Mouse (Mus musculus) right cerebral cortex, postnatal 14 days (tissue): ENCODE measurements at regions not wholly inside any gene's neighbourhood (a gene's known extent, or its start where the extent isn't known, plus 50 kb on each side); places are given as distances from the start of the nearest gene placed in this dataset.
A peak's percentile ranks its signal among the peaks of the same experiment; 100 is the strongest.
"Not testable (repeated sequence)": the region's sequence is repeated elsewhere in the genome, so short reads cannot be mapped to it uniquely, and the experiment has no call there.

ENCODE experiments used
- DNase-seq: peaks from one replicate; pipeline ENCODE4 v3.0.0; 2022

DNA sequence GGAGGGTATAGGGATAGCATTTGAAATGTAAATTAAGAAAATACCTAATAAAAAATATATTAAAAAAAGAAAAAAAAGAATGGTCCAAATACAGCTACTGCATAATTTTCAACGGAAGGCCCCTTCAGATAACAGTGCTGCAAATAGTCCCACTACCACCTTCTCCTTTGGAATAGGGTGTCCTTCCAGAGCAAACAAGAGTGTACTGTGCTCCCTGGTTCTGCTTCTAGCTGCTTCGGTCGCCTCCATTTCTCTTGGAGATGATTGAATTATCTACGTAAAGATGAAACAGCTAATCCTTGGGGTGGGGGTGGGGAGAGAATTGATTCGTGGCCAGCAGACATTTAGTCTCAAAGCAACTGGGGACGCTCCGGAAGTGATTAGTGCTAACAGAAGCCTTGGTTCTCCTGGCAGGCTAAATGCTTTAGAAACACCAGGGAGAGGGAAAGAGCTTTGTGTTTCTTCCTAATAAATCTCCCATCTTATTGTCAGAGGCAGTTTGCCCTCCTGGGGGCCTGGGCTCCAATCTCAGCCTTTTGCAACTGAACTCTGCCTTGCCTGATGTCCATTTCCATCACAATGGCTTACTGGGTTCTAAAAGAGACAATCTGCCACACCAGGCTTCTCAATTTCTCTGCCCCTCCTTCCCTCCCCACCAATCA lies 184.5 kb upstream of the Tbl1xr1 start:
- no peak for DNase-seq

DNA sequence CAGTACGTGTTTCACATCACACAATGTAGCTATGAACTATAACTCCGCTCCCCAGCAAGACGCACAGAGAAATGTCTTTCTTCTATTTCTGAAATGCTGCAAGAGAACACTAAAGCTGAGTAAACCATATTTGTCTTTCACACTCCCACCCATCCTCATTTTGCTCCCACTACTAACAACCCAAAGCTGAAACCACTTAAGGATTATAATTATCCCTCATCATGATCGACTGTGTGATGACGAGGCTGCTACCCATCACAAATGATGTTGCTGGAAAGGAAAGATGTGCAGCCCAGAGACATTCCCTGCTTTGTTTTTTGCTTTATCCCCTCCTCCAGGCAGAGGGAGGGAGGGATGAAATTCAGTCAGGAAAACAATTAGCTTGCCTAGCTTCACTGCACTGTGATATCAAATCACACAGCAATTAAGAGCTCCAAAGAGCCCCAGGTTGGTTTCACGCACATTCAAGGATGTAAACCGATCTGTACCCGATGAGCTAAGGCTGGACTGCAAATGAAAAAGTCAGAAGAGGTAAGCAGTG lies 183.5 kb upstream of the Tbl1xr1 start:
- DNase-seq: no peak

DNA sequence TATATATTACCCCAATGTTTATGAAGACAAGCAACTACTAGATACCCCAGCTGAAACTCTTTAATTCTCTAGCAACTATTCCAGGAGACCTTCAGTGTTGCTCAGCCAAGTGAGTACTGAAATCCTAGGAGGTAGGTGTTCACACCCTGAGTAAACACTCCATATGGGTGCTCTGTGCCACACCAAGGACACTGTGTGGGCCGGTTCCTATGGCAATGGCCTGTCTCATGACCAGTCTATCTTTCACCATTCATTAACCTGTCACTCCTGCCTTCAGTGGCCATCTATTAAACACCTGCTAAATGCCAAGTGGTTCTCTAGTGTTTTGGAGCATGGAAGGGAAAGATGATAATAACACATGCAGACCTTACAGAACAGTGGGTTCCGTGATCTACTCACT lies 180.9 kb upstream of the Tbl1xr1 start:
- DNase-seq: no peak

DNA sequence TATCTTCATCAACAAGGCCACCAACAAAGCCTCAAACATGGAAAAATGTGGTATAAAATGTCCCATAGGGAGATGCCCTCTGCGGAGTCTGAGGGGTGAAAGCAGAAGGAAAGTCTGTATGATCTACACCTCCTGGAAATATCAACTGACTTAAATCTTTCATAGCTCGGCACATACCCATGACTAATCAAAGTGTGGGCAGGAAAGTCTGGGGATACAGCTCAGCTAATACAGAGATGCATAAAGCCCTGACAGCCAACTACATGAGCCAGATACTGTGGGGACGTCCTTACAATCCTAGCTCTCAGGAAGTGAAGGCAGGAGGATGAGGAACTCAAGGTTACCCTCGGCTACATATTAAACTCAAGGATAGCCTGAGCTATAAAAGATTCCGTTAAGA lies 178.2 kb upstream of the Tbl1xr1 start:
- no peak for DNase-seq

DNA sequence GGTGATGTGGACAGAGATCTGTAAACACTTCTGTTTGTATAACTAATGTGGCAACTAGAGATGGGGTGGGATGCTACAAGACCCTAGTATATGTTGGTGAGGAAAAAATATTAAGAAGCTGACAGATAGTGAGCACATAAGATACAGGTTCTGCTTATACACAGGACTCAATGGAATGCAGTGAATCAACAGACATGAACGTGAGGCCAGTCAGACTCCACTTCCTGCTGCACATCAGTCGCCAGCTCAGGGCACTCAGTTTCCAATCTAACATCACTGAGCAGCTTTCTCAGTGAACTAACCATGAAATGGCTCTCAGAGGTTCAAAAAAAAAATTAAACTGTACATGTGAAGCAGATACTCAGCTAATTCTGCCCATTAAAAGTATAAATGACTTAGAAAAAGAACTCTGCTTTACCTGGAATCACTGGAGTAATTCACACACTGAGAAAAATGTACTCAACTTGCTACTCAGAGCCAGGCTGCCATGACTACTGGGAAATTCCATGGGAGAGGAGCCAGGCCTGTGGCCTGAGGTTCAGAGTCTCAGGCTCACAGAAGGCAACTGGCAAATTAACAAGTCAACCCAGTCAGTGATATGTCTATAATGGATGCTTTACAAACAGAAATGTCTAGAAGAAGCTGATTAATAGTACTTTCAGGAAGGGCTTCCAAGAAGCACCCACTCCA lies 170.9 kb upstream of the Tbl1xr1 start:
- no peak for DNase-seq

DNA sequence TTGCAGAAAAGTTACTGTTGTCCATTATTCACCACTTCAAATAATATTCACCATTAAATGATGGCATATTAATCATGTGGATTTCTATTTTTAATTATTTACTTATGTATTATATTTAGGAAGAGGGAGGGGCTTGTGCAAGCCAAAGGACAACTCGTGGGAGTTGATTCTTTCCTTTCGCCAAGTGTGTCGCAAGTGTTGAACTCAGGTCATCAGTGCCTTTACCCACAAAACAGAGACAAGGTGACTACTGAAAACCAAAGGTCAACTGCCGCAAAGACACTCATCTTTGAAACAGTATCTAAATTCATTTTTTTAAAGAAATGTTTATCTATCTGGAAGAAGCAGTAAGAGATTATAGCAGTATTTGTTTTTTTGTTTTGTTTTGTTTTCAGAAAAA lies 167.6 kb upstream of the Tbl1xr1 start:
- DNase-seq: no peak

DNA sequence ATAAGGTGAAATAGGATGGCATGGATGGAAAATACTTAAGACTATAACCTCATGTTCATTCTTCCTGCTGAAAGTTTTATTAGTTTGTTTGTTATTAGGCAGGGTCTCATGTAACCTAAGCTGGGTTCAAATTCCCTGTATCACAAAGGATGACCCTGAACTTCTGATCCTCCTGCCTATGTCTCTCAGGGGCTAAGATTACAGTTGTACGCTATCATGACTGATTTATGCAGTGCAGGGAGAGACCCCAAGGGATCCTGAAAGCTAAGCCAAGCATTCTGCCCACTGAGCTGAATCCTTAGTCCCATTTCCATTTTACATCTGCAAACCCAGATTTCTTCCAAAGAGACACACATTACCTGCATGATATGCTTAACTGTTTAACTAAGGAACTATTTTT lies 166.4 kb upstream of the Tbl1xr1 start:
- no peak for DNase-seq

DNA sequence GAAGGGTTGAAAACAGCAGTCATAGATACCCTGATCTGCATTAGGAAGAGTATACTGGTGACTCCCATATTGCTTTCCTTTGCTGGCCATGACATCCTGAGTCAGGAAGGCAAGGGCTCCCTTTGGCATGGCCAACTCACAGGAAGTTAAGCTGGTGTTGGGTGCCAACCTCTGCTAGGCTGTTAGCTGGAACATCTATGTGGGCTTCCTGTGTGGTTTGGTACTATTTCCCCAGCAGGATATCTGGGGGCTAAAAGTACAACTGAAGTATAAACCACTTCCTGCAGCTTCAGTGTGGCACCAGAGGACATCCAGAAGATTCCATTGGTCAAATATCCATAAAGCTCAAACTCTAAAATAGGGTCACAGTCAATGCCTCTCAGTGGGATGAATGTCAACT lies 165.4 kb upstream of the Tbl1xr1 start:
- DNase-seq: no peak

DNA sequence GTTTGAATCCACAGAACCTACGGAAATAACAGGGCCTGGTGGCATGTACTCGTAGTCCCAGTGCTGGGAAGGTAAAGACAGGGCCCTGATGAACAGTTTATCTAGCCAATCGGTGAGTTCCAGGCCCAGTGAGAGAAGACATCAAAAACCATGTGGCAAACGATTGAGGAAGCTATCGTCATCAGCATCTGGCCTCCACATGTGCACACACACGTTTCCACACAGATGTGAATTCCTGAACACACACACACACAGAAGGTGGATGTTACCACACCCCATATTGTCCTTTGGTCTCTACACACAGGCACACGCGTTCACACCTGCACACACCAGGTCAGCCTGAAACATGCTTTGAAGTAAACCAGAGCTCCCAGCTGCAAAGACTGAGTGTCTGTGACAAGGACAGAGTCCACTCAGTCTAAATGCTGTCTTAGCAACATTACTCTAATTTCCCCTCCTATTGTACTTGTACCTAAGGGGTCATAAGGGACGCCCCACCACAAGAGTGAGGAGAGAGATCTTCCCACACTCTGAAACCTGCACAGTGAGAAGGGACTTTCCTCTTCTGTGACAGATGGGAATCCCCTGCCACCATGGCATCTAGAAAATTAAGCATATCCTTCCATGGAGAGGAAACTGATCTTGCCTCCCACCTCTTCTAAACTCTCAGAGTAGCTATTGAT lies 159.1 kb upstream of the Tbl1xr1 start:
- DNase-seq: no peak

DNA sequence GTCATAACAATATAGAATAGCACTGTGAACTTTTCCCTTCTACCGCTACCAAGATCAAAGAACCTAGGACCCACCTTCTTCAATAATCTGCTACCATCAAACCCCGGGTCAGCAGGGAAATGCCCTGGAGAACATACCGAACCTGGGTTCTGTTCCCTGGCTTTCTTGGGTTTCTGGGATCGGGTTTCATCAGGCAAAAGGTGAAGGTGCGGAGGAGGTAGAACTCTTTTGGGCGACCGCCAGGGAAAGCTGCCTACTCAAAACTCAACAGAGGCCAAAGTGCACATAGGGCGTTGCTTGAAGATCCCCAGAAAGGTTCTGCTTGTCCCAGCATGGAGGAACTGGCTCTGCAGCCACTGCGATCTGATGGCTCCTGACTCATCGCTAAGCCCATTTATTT lies 158.0 kb upstream of the Tbl1xr1 start:
- no peak for DNase-seq

DNA sequence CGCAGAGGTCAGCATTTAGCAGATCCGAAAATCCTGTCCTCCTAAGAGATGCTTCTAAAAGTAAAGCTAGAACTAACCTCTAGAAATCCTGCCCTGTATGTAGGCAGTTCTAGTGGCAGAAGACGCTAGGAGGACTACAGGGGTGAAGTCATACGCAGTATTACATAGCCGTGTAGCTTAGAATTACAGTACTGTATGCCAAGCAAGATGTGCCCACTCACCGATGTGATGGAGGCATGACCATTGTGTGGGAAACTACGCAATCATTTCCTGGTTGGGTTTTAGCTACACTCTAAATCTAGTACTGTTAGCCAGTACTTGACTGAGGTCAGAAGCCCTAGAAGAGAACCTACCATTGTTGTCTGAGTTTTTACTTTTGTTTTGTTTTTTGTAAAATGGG lies 156.5 kb upstream of the Tbl1xr1 start:
- no peak for DNase-seq

DNA sequence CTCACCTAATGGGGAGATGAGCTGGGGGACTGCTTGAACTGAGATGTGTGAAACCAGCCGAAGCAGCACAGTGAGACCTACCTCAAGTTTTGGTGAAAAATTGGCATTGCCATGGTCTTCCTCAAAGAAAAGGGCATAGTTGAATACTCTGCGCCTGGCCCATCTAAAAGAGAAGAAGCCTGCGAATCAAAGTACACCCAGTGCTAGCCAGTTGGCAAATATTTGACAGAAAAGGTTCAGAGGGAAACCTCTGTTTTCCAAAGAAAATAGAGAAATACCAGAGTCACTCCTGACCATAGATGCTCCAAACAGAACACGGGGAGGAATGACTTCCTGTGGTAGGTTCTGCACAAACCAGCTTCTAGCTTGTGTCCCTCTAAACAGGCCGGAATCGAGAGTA lies 144.5 kb upstream of the Tbl1xr1 start:
- DNase-seq: no peak

DNA sequence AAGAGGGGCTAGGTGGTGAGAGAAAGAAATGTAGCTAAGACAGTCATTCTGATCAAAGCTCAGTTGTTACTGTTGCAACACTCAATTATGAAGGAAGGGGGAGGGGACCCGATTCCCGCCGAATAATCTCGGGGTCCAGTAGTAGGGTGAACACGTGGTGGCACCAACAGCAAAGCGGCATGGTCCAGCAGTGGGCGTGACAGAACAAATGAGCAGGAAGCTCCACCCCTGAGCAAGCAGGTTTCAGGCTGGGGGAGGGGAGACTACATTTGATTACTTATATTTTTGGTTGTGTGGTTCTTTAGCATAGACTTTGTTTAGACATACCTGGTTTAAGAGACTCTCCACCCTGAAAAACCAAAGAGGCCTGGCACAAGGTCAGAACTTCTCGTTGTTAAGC lies 143.8 kb upstream of the Tbl1xr1 start:
- not testable (repeated sequence) for DNase-seq

DNA sequence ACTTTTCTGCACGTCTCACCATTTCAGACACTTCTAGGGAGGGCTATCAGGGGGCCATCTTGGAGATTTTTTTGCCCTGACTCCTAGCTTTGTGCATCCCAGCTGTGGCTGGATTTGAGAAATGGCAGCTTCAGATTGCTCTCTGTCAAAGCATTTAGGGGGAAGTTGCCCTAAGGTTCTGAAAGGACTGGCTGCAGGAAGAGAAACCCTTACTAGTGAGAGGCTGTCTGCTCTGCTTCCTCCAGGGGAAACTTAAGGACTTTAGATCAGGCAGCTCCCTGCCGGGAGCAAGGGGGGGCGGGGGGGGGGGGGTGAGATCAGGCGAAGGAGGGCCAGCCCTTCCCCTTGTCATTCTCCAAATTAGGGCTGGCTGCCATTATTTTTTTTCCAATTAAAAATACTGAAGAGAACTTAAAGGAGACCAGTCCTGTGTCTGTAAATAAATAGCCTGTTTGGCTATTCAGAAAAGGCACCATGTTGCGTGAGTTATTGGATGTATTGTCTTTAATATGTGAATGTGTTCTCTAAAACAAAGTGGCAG lies 141.7 kb upstream of the Tbl1xr1 start:
- DNase-seq: no peak

DNA sequence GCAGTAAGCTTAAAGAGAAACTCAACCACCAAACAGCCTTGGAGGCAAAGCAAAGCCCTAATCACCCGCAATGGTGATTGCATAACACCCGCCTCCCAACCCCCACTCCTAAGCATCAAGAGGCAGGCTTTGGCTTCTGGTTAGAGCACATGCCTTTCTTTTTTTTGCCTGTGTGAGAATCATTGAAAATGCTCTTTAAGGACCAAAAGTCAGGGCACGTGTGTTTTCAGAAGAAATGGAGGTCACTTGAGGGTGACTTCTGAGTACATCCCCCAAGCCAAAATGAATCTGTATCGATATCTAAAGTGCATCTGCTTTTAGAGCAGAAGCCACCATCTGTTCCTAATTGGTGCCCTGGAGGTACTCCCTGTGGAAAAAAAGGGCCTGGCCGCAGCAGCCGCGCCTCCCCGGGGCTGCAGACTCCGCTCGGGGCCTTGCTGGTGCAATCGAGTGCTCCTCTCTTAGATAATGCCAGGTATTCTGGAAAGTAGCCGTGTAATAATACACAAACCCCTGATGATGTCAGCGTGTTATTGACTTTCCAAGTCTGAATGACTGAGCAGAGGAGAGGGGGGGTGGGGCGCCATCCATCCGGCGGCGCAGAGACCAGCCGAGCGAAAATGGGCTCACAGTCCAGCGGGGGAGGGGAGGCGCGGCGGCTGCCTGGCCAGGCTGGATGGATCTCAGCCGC lies 140.7 kb upstream of the Tbl1xr1 start:
- DNase-seq: peak; percentile 99

DNA sequence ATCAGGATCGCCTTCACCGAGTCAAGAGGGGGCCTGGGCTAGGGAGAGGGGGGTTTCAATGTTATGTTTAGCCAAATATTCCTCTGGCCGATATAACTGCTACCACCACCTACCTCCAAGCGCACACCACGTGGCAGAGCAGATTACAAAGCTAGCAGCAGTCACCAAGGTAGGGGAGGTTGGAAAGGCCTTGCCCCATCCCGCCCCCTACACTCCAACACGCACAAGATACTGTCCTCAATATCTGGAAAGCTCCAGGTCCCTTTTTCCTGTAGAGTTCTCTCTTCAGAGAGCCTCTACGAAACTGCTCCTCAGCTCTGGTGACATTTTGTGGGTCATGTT lies 140.2 kb upstream of the Tbl1xr1 start:
- no peak for DNase-seq

DNA sequence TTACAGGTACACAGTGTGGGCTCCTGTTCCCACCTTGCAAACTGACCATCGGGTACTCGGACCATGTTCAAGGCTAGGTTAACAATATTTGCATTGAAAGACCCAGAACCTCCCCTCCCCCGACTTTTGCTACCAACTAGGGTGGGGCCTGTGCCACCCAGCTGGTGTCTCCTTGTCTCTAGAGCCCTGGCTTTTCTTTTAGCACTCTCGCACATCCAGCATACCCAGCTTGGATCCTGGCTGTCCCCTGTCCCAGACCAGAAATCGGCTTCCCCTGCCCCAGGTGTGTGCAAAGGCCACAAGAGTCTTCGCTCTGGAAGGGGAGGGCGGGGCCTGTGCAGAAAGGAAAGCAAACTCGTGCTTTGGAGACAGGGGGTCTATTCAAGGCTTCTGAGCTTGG lies 139.8 kb upstream of the Tbl1xr1 start:
- no peak for DNase-seq

DNA sequence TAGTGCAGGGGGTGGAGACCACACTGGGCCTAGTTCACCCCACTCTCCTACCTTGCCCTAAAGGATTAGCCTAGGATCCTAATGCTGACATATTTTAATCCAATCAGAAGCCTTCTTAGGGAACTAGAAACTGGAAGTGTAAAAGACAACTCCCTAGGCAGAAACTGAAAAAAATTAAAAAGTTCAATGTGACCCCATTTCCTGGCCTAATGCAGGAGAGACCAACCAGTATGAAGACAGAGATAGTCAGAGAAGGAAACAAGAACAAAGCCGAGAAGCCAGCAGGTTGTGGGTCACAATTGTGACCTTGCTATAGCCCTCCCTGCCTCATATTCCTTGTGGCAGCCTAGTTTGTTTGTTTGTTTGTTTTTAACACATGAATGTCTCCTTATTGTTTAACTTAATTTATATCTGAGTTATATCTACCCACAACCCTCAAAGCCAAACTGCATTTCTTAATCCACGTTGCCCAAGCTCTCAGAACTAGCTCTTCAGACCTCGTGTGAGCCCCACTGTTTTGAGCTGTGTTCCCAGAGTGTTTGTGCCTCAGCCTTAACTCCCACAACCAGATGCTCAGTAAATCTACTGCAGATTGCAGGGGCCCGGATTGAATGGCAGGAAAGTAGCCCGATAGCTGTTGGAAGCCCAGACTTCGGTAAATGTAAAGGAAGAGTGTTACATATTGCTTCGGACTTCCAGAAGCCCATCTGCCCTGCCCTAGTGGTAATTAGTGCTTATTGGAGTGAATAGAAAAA lies 139.0 kb upstream of the Tbl1xr1 start:
- DNase-seq: no peak

DNA sequence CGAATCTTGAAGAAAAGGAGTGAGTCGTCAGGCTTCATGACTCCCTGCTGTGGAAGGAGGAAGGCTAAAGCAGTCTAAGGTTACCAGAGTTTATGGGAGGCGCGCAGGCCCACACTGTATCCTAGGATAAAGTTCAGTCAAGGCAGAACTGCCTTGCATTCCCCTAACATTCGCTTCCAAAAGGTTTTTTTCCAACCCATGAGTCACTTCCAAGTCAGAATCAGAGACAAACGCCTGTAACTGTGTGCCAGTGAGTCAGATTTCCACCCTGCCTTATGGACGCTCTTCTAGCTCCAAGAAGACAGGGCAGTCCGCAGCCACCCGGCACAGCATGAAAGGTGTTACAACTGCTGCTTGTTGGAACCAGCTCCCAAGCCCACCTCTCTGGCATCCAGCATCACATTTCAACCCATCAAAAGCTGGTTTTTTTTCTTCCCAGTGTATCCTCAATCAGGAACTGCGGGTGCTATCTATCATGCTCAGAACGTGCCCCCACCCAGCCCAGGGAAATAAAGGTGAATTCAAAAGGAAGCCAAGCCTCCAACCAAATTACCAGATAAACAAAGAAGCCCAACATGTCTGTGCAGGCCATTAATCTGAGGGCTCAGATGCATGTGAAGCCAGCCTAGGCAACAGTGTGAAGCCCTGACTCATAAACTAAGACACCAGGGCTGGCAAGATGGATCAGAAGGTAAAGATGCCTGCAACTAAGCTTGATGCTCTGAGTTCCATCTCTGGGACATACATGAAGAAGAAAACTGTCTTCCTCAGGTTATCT lies 138.2 kb upstream of the Tbl1xr1 start:
- DNase-seq: no peak

DNA sequence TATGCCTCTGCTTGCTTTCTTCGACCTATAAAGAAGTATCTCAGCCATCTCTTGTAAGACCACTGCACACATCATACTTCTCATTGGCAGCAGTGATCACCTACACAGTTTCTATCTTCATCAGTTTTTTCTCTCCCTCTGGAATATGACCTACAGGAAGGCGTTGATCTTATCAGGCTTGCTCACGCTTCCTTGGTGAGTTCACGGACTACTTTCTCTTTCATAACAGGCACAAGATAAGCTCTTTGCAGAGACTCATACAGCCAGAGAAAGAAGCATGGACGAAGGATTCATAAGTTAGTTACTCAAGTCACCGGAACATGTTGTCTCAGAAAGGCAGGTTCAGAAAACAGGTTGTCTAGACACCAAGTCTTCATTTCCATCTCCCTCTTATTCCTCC lies 136.7 kb upstream of the Tbl1xr1 start:
- no peak for DNase-seq

DNA sequence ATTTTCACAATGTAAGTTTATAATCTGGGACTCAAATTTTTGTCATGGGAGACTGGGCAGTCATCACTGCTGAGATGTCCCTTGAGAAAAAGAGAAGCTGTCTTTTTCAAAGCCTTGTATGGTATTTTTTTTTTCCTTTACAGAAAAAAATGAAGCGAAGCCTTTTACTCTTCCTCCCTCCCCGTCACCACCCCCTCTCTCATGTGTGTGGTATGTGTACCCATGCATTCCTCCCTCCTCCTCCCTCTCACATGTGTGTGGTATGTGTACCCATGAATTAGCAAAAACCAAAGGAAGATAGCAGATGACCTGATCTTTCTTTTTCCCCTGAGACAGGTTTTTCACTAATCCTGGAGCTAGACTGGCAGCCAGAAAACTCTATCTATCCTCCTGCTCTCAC lies 134.9 kb upstream of the Tbl1xr1 start:
- no peak for DNase-seq

DNA sequence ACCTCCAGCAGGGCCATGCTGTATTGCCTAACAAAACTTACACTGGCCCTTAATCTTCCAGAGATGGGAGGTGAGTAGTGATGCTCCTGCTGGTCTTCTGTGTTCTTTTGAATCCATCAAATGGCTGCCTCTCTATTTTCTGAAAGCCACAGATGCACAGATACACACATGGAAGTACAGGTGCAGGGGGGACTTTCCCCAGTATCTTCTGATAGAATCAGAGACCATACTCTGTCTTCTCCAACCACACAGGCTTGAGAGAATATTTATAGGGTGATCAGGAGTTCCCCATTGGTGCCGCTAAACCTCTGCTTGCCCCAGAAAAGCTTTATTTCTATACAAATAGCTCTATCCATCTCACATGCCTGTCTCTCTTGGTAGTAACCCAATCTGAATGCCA lies 133.5 kb upstream of the Tbl1xr1 start:
- no peak for DNase-seq
